Mouse (Mus musculus): ENCODE data around the gene Nrxn1.
A peak's percentile ranks its signal among the peaks of the same experiment; 100 is the strongest.

The Nrxn1 gene

GRCm38 (mm10) chr17:90807199-90807598 is 285.7 kb downstream of the Nrxn1 start:
- DNase-seq, result no peak

GRCm38 (mm10) chr17:90798689-90799088 is 294.2 kb downstream of the Nrxn1 start:
- DNase-seq, result no peak

- no peak for DNase-seq
These were observed 295.1 kb downstream of the Nrxn1 start for GRCm38 (mm10) chr17:90797659-90798288.

GRCm38 (mm10) chr17:90796974-90797373 is 295.9 kb downstream of the Nrxn1 start:
- no peak for DNase-seq

DNA sequence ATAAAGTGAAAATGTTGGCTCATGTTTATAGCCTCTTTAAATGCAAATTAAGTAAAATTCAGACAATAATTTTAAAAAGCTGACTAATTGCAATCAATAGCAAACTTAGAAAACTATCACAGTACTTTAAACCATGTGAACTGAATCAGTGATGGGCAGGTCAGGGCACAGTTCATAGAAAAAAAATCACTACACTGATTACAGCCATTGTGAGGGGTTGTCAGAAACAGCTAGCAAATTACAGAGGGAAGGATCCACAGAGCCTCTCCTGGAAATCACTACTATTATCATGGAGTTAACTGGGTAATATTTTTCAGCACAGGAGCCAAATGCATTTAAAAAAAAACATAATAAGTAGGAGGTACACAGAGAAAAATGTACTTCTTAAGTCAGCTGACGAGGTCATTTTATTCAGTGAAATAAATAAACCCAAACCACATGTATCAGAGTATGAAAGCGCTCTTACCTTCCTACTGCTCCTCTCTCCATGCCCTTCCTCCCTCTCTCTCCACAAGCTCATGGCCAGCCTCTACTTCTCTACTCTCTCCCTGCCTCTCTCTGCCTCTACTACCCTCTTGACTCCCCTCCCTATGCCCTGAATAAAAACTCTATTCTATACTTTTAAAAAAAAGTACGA is 304.3 kb downstream of the Nrxn1 start:
- no peak for DNase-seq

DNA sequence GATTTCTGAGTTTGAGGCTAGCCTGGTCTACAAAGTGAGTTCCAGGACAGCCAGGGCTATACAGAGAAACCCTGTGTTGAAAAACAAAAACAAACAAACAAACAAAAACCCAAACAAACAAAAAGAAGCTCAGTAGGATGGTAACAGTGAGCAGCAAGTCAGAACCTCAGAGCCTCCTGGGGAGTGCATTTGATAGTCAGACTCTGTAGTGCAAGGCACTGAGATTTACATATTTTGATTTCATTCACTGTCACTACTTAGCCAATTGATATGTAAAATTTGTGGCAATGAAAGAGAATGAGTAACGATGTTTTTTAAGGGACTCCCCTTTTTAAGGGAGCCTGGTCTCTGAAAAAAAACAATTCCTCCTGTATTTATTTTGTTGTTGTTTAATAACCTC is 304.8 kb downstream of the Nrxn1 start:
- DNase-seq, result no peak

DNA sequence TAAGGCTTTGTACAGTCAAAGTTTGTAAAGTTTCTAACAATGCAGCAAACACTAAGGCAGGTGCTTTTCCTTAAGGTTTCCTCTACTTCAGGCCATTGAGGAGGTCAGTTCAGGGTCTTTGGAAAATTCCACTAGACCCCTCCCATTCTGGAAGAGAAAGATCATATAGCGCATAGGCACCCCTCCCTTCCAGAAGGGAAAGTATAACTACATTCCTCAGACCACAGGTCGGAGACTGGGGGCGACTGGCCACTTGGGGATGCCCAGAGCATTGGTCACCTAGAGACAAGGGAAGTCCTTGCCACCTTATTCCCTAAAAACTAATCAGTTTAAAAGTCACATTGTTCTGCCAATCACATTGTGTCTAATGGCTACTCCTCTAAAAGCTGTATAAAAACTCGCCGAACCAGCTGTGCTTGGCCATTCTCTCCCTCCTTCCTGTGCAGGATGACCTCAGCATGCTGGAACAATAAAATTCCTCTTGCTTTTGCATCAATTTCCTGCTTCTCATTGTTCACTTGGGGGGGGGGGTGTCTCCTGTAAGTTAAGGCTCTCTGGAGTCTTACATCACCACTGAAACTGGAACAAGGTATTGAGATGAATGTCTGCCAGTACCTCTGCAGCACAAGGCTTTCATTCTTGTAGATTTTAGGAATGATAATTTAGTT is 305.6 kb downstream of the Nrxn1 start:
- no peak for DNase-seq

DNA sequence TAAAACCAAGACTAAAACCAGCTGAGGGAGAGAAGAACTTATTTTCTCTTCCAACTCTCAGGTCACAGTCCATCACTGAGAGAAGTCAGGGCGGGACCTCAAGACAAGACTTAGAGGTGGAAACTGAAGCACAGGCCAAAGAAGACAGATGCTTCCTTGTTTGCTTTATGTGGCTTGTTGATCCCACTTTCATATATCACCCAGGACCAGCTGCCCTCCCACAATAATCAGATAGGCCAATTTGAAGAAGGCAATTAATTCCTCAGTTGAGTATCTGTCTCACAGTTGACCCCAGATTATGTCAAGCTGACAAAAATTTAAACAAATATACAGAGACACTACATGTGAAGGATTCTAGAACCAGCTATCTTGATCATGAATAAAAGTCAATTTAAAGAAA is 312.4 kb downstream of the Nrxn1 start:
- no peak for DNase-seq

GRCm38 (mm10) chr17:90775397-90775796 is 317.5 kb downstream of the Nrxn1 start:
- DNase-seq, result no peak

GRCm38 (mm10) chr17:90773233-90773632 is 319.6 kb downstream of the Nrxn1 start:
- DNase-seq, result peak; percentile 4 to 68

DNA sequence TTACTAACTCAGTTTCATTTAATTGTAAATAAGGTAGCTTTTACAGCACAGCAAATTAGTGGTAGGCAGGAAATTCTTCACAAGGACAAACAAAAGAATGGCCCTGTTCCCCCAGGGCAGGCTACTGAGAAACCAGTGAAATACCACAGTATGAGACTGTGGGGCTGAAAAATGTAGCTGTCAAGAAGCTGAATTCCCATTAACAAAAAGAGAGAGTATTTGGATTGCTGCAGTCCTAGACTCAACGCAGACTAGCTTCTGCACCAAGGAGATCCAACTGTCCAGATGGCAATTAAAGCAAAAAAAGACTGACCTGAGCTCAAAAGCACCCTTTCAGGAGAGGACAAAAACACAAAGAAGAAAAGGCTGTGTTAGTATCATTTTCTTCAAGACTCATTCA is 324.7 kb downstream of the Nrxn1 start:
- DNase-seq, result peak in 1 of 2 experiments; percentile 4

- no peak for DNase-seq
These were observed 365.7 kb downstream of the Nrxn1 start for GRCm38 (mm10) chr17:90727124-90727523.

GRCm38 (mm10) chr17:90704773-90705172 is 388.1 kb downstream of the Nrxn1 start:
- DNase-seq, result no peak

DNA sequence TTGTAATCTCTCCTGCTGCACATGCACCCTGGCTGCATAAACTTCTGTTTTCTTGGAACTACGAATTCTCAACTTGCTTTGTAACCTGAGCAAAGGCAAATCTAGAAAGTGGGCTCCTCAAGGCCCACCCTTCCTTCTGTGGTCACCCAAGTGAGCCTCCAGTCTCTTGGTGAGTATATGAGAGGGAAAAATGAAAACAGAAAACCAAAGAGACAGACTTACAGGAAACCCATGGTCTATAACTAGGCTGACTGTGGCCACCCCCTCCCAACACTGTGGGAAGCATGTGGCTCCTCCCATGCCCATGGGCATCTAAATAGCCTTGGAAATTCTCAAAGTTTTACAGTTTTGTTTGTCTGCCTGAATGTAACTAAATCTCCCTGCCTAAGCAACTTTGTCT is 390.2 kb downstream of the Nrxn1 start:
- no peak for DNase-seq

- no peak for DNase-seq
These were observed 396.6 kb downstream of the Nrxn1 start for GRCm38 (mm10) chr17:90696071-90696800.

- no peak for DNase-seq
These were observed 397.7 kb downstream of the Nrxn1 start for GRCm38 (mm10) chr17:90695086-90695584.

- DNase-seq, result no peak
These were observed 408.7 kb downstream of the Nrxn1 start for GRCm38 (mm10) chr17:90684172-90684571.

DNA sequence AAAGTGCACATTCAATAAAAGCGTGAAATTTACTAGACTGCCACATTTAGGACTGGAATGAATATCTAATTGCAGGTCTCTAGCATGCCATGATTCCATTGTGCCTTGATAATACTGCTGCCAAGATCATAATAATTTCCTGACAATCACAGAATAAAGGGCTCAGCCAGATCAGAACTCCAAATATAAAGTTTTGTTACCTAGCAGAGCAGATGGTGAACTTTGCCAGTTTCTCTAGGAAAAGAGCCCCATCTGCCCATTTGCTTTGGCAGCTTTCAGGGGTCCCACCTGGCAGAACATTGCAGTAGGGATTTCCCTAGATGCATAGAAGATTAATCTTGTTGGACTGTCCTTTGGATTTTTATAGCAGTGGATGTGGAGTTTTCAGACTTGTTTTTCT is 411.9 kb downstream of the Nrxn1 start:
- no peak for DNase-seq

GRCm38 (mm10) chr17:90676676-90677075 is 416.2 kb downstream of the Nrxn1 start:
- no peak for DNase-seq

DNA sequence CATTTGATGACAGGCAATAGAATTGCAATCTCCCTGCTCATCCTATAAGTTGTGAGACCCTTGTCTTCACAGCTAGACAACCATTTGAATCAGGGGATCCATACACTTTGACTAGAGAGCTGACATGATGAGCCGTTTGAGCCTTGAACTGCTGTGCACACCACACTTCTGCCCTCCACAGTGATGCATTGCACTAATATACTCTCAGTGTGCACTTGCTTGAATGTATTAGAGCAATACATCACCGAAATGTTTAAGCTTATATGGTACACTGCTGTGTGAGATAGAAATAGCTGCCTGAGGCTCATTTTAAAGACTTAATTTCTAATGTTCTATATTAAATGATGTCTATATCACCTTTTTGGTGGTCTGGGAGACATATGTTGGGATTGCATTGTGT is 430.6 kb downstream of the Nrxn1 start:
- no peak for DNase-seq

DNA sequence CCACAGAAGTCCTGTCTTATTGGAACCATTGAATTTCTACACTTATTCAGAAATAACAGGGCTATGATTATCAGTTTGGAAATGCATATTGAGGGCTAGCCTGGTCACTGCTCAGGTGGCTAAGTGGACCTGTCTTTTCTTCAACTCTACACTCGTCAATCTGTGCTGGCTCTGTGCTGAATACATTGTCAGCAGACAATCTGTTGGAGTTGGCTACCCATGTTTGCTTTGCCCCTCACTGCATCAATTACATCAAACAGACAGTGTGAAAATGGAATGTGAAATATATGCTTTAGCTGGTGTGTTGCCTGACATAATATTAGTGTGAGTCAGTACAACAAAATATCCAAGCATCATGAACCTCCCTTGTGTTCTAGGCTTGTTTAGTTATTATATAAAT is 438.4 kb downstream of the Nrxn1 start:
- no peak for DNase-seq

GRCm38 (mm10) chr17:90653347-90653746 is 439.5 kb downstream of the Nrxn1 start:
- no peak for DNase-seq

- no peak for DNase-seq
These were observed 442.6 kb downstream of the Nrxn1 start for GRCm38 (mm10) chr17:90650279-90650678.
